Mouse (Mus musculus) midbrain, embryonic 10.5 days (tissue): ENCODE data around the gene Fgfrl1. TPM values are rescaled to one million over a fixed set of nuclear protein-coding genes. Genes with fewer than 3 reads are reported as not detected.
"Not testable (repeated sequence)": the region's sequence is repeated elsewhere in the genome, so short reads cannot be mapped to it uniquely, and the experiment has no call there.

Source experiments
- DNase-seq: peaks from one replicate; pipeline ENCODE4 v3.0.0-alpha.2; 2017; ENCODE audit warnings: low spot score
- H3K27ac ChIP-seq: fragments of 300-500 bp; sonication (generic); replicated peaks from 2 replicates; pipeline ENCODE4 v1.5.1; 2016; ENCODE audit warnings: mild to moderate bottlenecking
- H3K27me3 ChIP-seq: fragments of 300-500 bp; sonication (generic); 2 replicates; pipeline ENCODE4 v1.6.1; 2016; ENCODE audit warnings: low read depth, mild to moderate bottlenecking; ENCODE audit not compliant: poor library complexity, severe bottlenecking
- H3K36me3 ChIP-seq: fragments of 300-500 bp; sonication (generic); 2 replicates; pipeline ENCODE4 v1.6.1; 2016; ENCODE audit warnings: mild to moderate bottlenecking, moderate library complexity
- H3K4me1 ChIP-seq: fragments of 300-500 bp; sonication (generic); 2 replicates; pipeline ENCODE4 v1.6.1; 2016
- H3K4me3 ChIP-seq: fragments of 300-500 bp; sonication (generic); 2 replicates; pipeline ENCODE4 v1.5.1; 2016; ENCODE audit warnings: mild to moderate bottlenecking, moderate library complexity
- H3K9me3 ChIP-seq: fragments of 300-500 bp; sonication (generic); replicated peaks from 2 replicates; pipeline ENCODE4 v1.6.1; 2016; ENCODE audit warnings: mild to moderate bottlenecking
- WGBS: fragments of 180-500 bp; shearing (Covaris S2); methylation state at CpG from one replicate; pipeline ENCODE4 v1.1.7; 2016; 5-methylcytosine and 5-hydroxymethylcytosine counted together
- polyA plus RNA-seq: library from polyadenylated mRNA; unstranded; fragments of >200 nt; fragmentation: Nextera tagmentation; extraction: Ambion mirVana; gene quantifications from 2 replicates; pipeline ENCODE4 v1.2.1, GENCODE M21; 2016

Gene Fgfrl1
- polyA plus RNA-seq, 1 experiment from 2014 or later = 11.0 TPM

- H3K4me1 ChIP-seq = no peaks in the 10 kb centered on the region
- WGBS = 78% methylated on average over 5 of the region's 5 CpGs
- no peaks in the 10 kb centered on the region for H3K27me3 ChIP-seq
- no peak for DNase-seq
- no peaks in the 10 kb centered on the region for H3K36me3 ChIP-seq
- H3K9me3 ChIP-seq = no peaks in the 10 kb centered on the region
- H3K4me3 ChIP-seq = no peak overlapping the region
- H3K27ac ChIP-seq = no peak overlapping the region
These were observed 58.4 kb downstream of the Fgfrl1 start for GRCm38 (mm10) chr5:108750328-108751210.

- not testable (repeated sequence) for DNase-seq, H3K36me3 ChIP-seq, H3K27ac ChIP-seq, H3K9me3 ChIP-seq, H3K4me1 ChIP-seq, H3K4me3 ChIP-seq, H3K27me3 ChIP-seq
- WGBS = 82% methylated on average over 4 of the region's 4 CpGs
These were observed 59.1 kb downstream of the Fgfrl1 start for GRCm38 (mm10) chr5:108751258-108751657.

Other genes starting within 250 kb of the Fgfrl1 start
- gene Mfsd7a, start 243.5 kb upstream of the Fgfrl1 start, polyA plus RNA-seq = 0.11 and 0.16 TPM in 2 replicates
- gene Pcgf3, start 231.2 kb upstream of the Fgfrl1 start, polyA plus RNA-seq = 21.2 and 27.8 TPM in 2 replicates
- gene Cplx1, start 142.4 kb upstream of the Fgfrl1 start, polyA plus RNA-seq = 4.3 and 6.8 TPM in 2 replicates
- gene Gak, start 62.6 kb upstream of the Fgfrl1 start, polyA plus RNA-seq = 59.8 and 64.2 TPM in 2 replicates
- 19.8 and 24.0 TPM in 2 replicates for gene Tmem175, start 62.6 kb upstream of the Fgfrl1 start, polyA plus RNA-seq
- 11.5 and 13.3 TPM in 2 replicates for gene Idua, start 32.1 kb upstream of the Fgfrl1 start, polyA plus RNA-seq
- 12.8 and 15.1 TPM in 2 replicates for gene Dgkq, start 22.7 kb upstream of the Fgfrl1 start, polyA plus RNA-seq
- gene Slc26a1, start 16.8 kb upstream of the Fgfrl1 start, polyA plus RNA-seq = 0.56 and 0.93 TPM in 2 replicates
- gene Rnf212, start 82.6 kb downstream of the Fgfrl1 start, polyA plus RNA-seq = 0.17 TPM in 1 of 2 replicates, not detected in the other
- not detected in 2 replicates for gene Tmed11, start 103.0 kb downstream of the Fgfrl1 start, polyA plus RNA-seq
- not detected in 2 replicates for gene Vmn2r8, start 116.5 kb downstream of the Fgfrl1 start, polyA plus RNA-seq
- not detected in 2 replicates for gene Vmn2r9, start 160.2 kb downstream of the Fgfrl1 start, polyA plus RNA-seq